Mouse (Mus musculus) bone marrow, adult 2 months (tissue): ENCODE measurements at regions not wholly inside any gene's neighbourhood (a gene's known extent, or its start where the extent isn't known, plus 50 kb on each side); places are given as distances from the start of the nearest gene placed in this dataset.

ENCODE experiments used
- H3K27ac ChIP-seq: fragments of 200-500 bp; 2 replicates; pipeline ENCODE4 v1.5.1; 2012; ENCODE audit warnings: low read depth, mild to moderate bottlenecking, control low read depth, inconsistent platforms, low read length; ENCODE audit not compliant: control insufficient read depth, poor library complexity, insufficient read depth
- H3K4me1 ChIP-seq: fragments of 200-500 bp; 2 replicates; pipeline ENCODE4 v1.6.1; 2011; ENCODE audit warnings: low read length; ENCODE audit not compliant: control insufficient read depth, insufficient read depth
- H3K4me3 ChIP-seq: fragments of 200-500 bp; replicated peaks from 2 replicates; pipeline ENCODE3; 2011; ENCODE audit warnings: mild to moderate bottlenecking, low read depth, low read length, control low read depth; ENCODE audit not compliant: control insufficient read depth
- CTCF ChIP-seq: fragments of 200-500 bp; IDR thresholded peaks from 2 replicates; pipeline ENCODE4 v1.5.1; 2011; ENCODE audit warnings: low read length, control low read depth; ENCODE audit not compliant: control insufficient read depth, insufficient read depth
- POLR2A ChIP-seq: fragments of 200-500 bp; IDR thresholded peaks from 2 replicates; pipeline ENCODE4 v1.6.1; 2011; ENCODE audit warnings: low read depth, mild to moderate bottlenecking, control low read depth, low read length, borderline replicate concordance; ENCODE audit not compliant: control insufficient read depth
- WGBS: fragments of 180-500 bp; shearing (Covaris S2); methylation state at CpG from one replicate; pipeline ENCODE4 v1.1.7; 2018; 5-methylcytosine and 5-hydroxymethylcytosine counted together

- WGBS: 88% methylated on average over 1 of the region's 1 CpGs
- no peaks in the 10 kb centered on the region for H3K4me1 ChIP-seq
- no peak overlapping the region for H3K4me3 ChIP-seq
- TF ChIP-seq CTCF (no peak), POLR2A (no peak)
- no peak overlapping the region for H3K27ac ChIP-seq
Measured at GRCm38 (mm10) chr7:136829621-136830313, 64.6 kb upstream of the Mgmt start.

DNA sequence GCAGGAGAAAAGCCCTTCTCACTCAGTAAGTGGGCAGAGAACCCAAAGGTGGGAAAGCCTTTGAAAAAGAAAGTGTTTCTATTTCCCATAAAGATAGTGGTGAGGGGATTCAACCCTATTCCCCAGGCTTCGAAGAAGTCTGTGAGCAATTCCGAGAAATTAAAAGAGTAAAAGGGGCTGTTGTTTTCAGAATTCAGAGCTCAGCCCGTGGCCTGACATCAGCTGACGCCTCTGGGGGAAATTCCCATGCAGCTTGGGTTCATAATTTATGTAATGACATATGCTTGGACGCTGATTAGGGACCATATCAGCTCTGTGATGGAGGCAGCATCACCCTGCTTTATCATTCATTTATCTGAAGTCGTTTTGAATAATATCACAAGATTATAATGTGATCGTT is 62.0 kb upstream of the Mgmt start:
- H3K27ac ChIP-seq: no peak overlapping the region
- 67% methylated on average over 7 of the region's 7 CpGs for WGBS
- no peak overlapping the region for H3K4me3 ChIP-seq
- H3K4me1 ChIP-seq: no peaks in the 10 kb centered on the region
- no peak for TF ChIP-seq POLR2A
- TF ChIP-seq CTCF: no peak

- no peak overlapping the region for H3K27ac ChIP-seq
- TF ChIP-seq POLR2A (no peak), CTCF (no peak)
- H3K4me1 ChIP-seq: no peaks in the 10 kb centered on the region
- H3K4me3 ChIP-seq: no peak overlapping the region
- WGBS: 23% methylated on average over 5 of the region's 5 CpGs
Measured at GRCm38 (mm10) chr7:136838971-136839370, 55.4 kb upstream of the Mgmt start.

DNA sequence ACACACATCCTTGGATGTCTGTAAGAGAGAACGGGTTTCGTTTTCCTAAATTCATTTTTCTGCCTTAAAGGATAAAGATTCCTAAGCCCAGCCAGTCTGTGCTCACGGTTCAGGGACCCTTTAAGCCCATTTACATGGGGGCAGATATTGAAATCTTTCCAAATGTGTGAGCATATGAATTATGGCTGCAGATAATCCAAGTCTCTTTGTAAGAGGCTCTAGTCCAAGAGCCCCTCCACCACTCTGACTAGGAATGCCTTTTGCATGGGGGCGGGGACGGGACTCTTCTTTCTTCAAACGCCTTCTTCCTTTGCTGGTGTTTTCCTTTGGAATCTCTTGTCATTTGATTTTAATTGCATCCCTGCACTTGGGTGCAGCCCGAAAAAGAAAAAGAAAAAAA is 54.2 kb upstream of the Mgmt start:
- H3K4me3 ChIP-seq: no peak overlapping the region
- H3K27ac ChIP-seq: no peak overlapping the region
- TF ChIP-seq CTCF (no peak), POLR2A (no peak)
- WGBS: 78% methylated on average over 7 of the region's 7 CpGs
- no peaks in the 10 kb centered on the region for H3K4me1 ChIP-seq

DNA sequence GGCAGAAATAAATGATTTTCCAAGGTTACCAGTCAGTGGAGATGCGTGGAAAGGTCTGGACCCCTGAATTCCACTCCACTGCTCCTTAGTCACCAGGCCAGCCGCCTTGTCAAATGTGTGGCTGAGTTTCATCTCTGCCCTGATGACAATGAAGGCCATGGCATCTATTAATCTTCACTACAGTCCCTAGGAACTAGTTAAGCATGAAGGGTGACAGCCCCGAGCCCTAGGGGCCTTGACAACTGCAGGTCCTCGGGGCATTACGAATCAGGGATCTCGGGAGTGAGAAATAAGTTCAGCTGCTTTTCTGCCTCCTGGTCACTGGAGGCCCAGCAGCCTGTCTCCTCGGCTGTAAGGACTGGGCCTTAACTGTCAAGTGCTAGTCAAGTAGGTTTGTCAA is 51.7 kb upstream of the Mgmt start:
- TF ChIP-seq CTCF (no peak), POLR2A (no peak)
- WGBS: 80% methylated on average over 7 of the region's 7 CpGs

GRCm38 (mm10) chr7:136844282-136844681 is 50.1 kb upstream of the Mgmt start:
- TF ChIP-seq CTCF (no peak), POLR2A (no peak)
- 43% methylated on average over 5 of the region's 5 CpGs for WGBS
- Histone ChIP-seq H3K4me3 (no peak overlapping the region), H3K27ac (no peak overlapping the region), H3K4me1 (no peaks in the 10 kb centered on the region)

More for the DNA sequence above, 51.7 kb upstream of the Mgmt start:
- Histone ChIP-seq H3K4me3 (no peak overlapping the region), H3K27ac (no peak overlapping the region), H3K4me1 (no peaks in the 10 kb centered on the region)
